Mouse (Mus musculus) heart, adult 2 months (tissue): Measurements from ENCODE around the gene St6galnac5.

Source experiments
- CTCF ChIP-seq: fragments of 200-600 bp; IDR thresholded peaks from 2 replicates; pipeline ENCODE4 v1.8.1; 2022; ENCODE audit warnings: antibody characterized with exemption, mild to moderate bottlenecking, moderate library complexity
- POLR2A ChIP-seq: fragments of 200-500 bp; IDR thresholded peaks from 2 replicates; pipeline ENCODE4 v1.6.1; 2011; ENCODE audit warnings: mild to moderate bottlenecking, low read depth, low read length, control low read depth; ENCODE audit not compliant: insufficient read depth

GRCm38 (mm10) chr3:152950914-152951313, 31.1 kb downstream of the St6galnac5 start:
- no peak for TF ChIP-seq POLR2A
- TF ChIP-seq CTCF = no peak
